Mouse (Mus musculus) naive thymus-derived CD4-positive, alpha-beta T cell, adult 2 months (primary cell): ENCODE results near the gene Phpt1.
"Not testable (repeated sequence)": the region's sequence is repeated elsewhere in the genome, so short reads cannot be mapped to it uniquely, and the experiment has no call there.

Experiments used
- DNase-seq: peaks from one replicate; pipeline ENCODE4 v3.0.0-alpha.2; 2011; ENCODE audit warnings: low read depth

The Phpt1 gene

GRCm38 (mm10) chr2:25560551-25560950, 14.5 kb downstream of the Phpt1 start:
- no peak for DNase-seq

DNA sequence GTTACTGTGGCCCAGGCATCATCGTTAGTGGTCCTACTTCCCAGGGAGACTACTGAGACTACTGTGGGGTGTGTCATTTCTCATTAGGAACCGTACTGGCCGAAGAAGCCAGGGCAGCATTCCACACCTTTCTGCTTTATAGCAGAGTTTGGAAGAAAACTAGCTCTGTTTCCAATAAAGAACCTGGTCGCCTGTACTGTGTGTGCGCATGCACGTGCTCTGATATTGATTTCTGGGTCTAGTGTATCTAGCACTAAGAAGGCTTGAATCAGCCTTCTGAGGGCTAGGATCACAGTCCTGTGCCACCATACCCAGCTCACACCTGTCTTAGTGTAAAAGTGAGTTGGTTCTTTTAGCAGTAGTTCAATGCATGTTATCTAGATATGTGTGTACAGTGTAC, 16.2 kb downstream of the Phpt1 start:
- DNase-seq: no peak

DNA sequence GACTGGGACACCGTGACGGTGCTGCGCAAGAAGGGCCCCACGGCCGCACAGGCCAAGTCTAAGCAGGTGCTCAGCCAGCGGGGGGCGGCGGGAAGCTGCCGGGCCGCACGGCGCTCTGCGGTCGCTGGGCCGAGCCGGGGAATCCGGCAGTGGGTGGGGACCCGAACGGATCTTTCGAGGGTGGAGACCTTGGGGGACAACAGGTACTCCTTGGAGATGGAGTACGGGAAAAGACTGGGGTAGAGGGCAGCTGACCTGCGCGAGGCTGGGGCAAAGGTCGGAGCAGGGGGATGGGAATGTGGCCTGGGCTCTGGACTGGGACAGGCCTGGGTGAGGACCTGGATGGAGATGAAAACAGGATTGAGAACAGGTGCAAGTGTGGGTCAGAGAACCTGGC, 17.1 kb downstream of the Phpt1 start:
- no peak for DNase-seq

- DNase-seq: peak; percentile 90
Observed at GRCm38 (mm10) chr2:25557221-25557963, 17.6 kb downstream of the Phpt1 start, which contains the start of gene Edf1. TSS of gene Edf1 (plus strand) at chr2:25557847.

DNA sequence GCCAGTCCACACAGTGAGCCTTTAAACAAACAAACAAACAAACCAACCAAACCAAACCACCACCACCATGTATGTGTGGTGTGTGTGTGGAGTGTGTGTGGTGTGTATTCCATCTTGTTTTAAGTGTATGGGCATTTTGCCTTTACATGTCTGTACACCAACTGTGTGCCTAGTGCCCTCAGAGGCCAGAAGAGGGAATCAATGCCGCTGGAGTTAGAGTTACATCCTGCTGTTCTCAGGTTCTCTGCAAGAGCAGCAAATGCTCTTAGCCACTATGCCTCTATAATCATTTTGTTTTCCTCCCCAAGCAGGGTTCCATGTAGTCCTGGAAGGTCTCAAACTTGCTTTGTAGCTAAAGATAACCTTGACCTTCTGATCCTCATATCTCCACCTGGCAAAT, 18.7 kb downstream of the Phpt1 start:
- no peak for DNase-seq

DNA sequence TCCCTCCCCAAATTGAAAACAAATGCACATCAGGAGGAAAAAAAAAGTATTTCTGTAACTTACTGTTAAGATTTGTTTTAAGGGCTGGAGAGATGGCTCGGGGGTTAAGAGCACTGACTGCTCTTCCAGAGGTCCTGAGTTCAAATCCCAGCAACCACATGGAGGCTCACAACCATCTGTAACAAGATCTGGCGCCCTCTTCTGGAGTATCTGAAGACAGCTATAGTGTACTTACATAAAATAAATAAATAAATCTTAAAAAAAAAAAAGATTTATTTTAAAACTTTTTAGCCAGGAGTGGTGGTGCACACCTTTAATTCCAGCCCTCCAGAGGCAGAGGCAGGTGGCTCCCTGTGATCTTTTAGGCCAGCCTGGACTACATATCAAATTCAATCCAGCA, 19.5 kb downstream of the Phpt1 start:
- DNase-seq: not testable (repeated sequence)

GRCm38 (mm10) chr2:25553171-25553786, 21.7 kb downstream of the Phpt1 start:
- not testable (repeated sequence) for DNase-seq

- peak; percentile 61 for DNase-seq
Observed at GRCm38 (mm10) chr2:25551186-25551585, 23.8 kb downstream of the Phpt1 start.

GRCm38 (mm10) chr2:25549021-25549991, 25.7 kb downstream of the Phpt1 start:
- DNase-seq: peak; percentile 89

DNA sequence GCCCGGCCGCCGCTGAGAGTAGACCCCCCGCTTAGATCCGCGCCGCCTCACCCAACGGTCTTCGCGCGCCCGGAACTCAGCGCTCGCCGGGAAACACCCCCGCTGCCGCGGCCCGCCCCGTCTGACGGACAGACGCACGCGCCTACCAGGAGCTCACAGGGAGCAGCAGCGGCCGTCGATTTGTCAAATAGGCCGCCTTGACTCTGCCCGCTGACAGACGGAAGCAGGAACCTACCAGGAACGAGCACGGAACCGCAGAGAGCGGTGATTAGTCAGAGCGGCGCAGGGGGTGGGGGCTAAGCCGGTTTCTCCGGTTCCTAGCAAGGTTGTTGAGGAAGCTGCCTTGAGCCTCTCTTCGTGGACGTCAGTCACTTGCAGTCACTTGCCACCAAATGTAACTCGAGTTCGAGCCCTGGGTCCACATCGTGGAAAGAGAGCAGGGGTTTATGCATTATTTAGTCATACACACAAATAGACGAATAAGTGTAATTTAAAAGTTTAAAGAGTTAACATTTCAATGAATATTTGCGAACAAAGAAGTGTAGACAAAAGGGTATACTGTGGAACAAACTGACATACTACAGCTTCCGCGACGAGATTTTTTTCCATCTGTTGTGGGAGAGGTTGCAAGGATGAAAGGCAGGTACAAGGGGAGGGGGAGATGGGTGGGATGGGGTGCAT, 28.1 kb downstream of the Phpt1 start, which contains the start of gene Traf2:
Traf2 (minus strand) TSS at position 130 of the 681 bp plus-strand sequence.
- peak; percentile 98 for DNase-seq

DNA sequence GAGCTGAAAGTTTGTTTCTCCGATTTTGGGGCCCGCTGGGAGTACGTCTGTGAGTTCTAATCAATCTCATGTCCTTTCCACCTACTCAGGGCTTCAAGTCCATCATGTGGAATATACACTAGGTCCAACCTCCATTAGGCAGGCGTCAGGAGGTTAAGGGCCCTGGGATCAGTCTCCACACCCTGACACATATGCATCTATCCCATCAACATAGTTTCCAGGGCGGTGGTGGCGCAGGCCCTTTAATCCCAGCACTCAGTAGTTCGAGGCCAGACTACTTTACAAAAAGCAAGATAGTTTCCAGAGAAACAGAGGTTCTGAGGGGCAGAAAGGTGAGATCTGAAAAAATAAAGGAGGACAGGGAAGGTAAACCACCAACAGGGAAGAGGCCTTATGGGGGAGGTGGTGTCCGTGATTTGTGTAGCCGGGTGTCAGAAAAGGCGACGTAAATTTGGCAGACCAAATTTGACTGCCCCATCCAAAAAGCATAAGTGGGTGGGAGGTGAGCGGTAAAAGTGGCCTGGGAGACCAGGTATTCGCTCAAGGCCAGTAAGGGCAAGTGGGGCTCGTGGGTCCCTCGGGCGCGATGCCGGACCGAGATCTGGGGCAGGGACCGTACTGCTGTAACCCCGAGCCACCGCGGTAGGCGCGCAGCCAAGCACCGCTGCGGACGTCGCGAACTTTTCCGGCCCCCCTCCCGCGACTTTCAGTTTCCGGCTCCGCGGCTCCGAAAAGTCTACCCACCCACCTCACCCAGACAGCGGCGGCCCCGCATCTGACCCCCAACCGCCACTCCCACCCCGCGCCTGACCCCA, 28.8 kb downstream of the Phpt1 start:
- DNase-seq: peak; percentile 36

- no peak for DNase-seq
Observed at GRCm38 (mm10) chr2:25541644-25542367, 33.2 kb downstream of the Phpt1 start.

GRCm38 (mm10) chr2:25540541-25540948, 34.5 kb downstream of the Phpt1 start:
- DNase-seq: no peak

DNA sequence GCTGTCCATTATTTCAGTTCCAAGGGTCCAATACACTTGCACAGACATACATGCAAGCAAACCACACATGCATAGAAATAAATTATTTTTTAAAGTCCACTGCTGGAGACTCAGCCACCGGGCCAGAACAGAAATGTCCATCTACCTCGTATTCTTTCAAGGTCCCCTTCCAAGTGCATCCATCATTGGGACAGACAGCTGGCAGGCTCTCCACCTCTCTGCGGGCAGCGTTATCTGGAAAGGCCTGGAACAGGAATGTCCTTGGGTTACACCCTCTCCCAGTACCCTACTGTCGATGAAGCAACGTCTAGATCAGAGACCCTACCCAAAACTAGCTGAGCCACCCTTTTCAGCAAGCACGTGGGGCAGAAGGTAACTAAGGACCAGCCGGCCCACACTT, 38.5 kb downstream of the Phpt1 start:
- no peak for DNase-seq

DNA sequence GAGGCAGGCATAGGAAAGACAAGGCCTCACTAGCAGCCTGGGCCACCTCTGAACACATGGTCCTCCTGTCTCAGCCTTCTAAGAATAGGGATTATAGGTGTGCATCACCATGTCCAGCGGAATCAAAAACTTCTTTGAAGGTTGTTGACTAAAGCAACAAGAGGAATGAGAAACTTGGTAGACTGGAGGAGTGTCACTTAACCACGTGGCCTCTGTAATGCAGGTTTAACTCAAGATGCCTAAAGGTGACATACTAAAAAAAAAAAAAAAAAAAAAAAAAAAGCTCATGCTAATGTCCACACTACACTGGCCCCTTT, 40.2 kb downstream of the Phpt1 start:
- DNase-seq: no peak

DNA sequence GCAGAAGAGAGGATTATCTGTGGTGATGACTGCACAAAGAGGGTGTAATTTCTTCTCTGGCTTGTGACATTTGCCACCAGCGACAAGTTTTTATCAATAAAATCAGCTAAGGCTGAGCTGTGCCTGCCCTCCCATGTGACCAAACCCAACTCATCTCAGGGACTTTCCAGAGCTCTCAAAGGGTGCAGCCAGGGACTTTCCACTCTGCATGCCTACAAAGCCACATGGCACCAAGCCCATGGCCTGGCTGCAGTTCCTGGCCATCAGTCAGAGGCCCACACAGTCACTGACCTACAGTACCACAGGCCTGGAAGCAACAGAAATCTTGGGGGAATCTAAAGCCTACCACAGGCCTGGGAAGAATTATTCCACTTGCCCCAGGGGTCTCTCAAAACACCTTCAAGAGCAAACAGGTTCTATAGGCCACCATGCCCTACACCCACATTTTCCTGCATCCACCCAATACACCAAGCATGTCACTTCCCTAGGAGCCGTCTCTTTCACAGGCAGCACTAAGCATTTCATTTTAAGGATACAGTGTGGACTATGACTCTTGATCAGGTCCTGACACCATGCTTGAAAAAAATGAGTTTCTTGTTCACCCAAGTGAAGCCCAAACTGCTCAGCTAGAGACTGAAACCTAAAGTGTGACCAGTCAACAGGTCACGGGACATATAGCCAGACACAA, 40.7 kb downstream of the Phpt1 start:
- DNase-seq: peak; percentile 82

DNA sequence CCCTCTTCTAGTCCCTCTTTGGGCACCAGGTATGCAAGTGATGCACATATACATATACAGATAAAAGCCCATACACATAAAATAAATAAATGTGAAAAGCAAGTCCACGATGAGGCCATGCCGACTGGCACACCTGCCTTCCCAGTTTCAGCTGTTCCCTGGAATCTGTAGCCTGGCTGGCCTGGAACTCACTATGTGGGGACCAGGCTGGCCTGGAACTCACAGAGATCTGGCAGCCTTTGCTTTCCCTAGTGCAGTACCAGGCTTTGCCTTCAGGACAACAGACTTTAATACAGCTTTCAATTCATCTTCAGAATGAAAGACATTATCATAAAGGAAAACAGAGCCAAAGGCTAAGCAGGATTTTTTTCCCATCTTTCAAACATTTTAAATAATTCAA, 41.3 kb downstream of the Phpt1 start:
- no peak for DNase-seq

DNA sequence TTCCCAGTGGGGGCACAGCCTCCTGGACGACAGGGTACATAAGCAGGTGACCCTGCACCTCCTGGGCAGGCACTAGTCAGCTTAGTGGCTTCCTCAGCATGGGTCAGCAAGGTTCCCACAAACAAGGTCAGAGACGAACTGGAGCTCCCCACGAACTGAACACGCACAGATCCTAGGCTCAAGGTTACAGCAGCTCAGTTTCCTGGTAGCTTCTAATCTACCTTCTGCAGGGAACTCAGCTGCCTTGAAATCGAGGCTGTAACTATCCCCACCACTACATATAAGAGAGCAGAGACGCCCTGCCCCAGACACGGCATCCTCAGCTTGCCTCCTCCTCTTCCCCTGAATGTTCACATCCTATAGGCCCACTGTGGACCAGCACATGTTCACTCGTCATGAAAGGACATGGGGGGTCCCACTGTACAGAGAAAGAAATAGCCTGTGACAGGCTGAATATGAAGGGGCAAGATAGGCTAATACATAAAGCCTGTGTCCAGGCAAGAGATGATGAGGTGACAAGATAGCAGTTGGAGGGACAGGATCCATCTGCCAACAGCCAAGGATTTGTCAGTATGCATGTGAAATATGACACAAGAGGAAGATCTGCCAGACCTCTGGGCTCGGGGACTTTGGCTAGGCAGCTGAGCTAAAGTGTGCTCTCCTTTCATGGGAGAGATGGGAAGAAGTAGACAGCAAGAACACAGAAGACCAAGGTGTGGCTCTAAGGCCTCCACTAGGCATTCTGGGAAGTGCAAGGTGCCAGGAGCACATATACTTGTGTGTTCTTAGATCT, 48.3 kb downstream of the Phpt1 start:
- DNase-seq: no peak
